Mouse (Mus musculus) kidney, adult 2 months (tissue): ENCODE results near the gene Dpp6.

Source experiments
- CTCF ChIP-seq: fragments of 200-500 bp; conservative IDR thresholded peaks from 2 replicates; pipeline ENCODE4 v1.5.1; 2011; ENCODE audit warnings: low read depth, mild to moderate bottlenecking, control low read depth, low read length, moderate library complexity, mixed read lengths; ENCODE audit not compliant: insufficient read depth, insufficient read length
- POLR2A ChIP-seq: fragments of 200-500 bp; IDR thresholded peaks from one replicate; pipeline ENCODE4 v1.6.1; 2011; ENCODE audit warnings: low read depth, low read length, control low read depth

GRCm38 (mm10) chr5:27275871-27276270, 458.9 kb downstream of the Dpp6 start:
- no peak for TF ChIP-seq POLR2A
- TF ChIP-seq CTCF = no peak
